Mouse (Mus musculus): Measurements from ENCODE around the gene Slc1a4. TPM values are rescaled to one million over a fixed set of nuclear protein-coding genes. Genes with fewer than 3 reads are reported as not detected.

The Slc1a4 gene
- polyA plus RNA-seq, 1 experiment from 2014 or later, result 24.8 TPM

DNA sequence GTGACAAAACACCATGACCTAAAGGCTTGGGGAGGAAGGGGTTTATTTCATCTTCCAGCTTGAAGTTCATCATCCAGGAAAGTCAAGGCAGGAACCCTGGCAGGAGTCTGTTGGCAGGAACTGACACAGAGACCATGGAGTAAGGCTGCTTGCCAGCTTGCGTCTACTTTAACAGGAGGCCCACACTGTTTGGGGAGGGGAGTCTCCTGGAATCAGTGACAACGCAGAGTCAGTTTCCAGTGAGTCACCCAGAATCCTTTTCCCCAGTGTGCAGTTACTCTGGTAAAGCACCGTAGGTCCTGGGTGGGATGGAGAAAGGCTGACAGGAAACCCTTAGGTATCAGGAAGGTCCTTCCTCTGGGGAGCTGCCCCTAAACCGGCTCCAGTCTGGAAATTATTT lies 77.7 kb downstream of the Slc1a4 start:
- Histone ChIP-seq H3K27me3 (replicated peaks; ENCODE audit: control insufficient read depth, insufficient read depth, low read length) (no peaks in the 10 kb centered on the region), H3K27ac (replicated peaks; ENCODE audit: low read depth, low read length) (no peak overlapping the region), H3K4me1 (ENCODE audit: control insufficient read depth, insufficient read depth, low read length) (0 out of 2 replicates have a peak, but pooled peaks cover 5% of the 10 kb centered on the region), H3K4me3 (ENCODE audit: low read depth, low read length) (no peak overlapping the region), H3K4me2 (ENCODE audit: low read depth, low read length) (no peak overlapping the region), H3K9me3 (ENCODE audit: control insufficient read depth, low read length) (no peaks in the 10 kb centered on the region), H3K36me3 (ENCODE audit: control insufficient read depth, insufficient read depth, low read length) (no peaks in the 10 kb centered on the region), H3K9ac (ENCODE audit: low read depth, low read length) (no peak overlapping the region)
- DNase-seq (ENCODE audit: low spot score) (no peak), ATAC-seq (ENCODE audit: low read depth) (no peak)
- WGBS, result 78% methylated on average over 4 of the region's 4 CpGs

DNA sequence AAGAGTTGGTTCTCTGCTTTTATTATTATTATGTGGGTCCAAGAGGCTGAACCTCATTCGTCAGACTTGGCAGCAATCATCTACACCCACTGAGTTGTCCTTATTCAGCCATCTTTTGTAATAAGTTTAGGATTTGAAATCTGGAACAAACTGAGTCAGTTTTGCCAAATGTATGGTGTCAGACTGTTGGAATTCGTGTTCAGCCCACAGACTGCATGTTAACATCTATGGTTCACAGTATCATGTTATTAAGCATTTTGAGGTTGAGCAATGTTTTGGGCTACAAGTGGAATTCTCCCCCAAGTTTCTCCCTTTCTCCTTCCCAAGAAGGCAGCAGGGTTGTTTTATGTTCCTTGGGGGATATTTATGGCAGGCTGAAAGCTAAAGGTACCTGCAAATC lies 79.4 kb downstream of the Slc1a4 start:
- Histone ChIP-seq H3K4me2 (ENCODE audit: low read depth, low read length) (no peak overlapping the region), H3K9me3 (ENCODE audit: control insufficient read depth, low read length) (no peaks in the 10 kb centered on the region), H3K9ac (ENCODE audit: low read depth, low read length) (no peak overlapping the region), H3K36me3 (ENCODE audit: control insufficient read depth, insufficient read depth, low read length) (no peaks in the 10 kb centered on the region), H3K4me3 (ENCODE audit: low read depth, low read length) (no peak overlapping the region), H3K4me1 (ENCODE audit: control insufficient read depth, insufficient read depth, low read length) (peaks cover 8% of the 10 kb centered on the region; the same call in 1 of the 2 replicates), H3K27ac (replicated peaks; ENCODE audit: low read depth, low read length) (no peak overlapping the region), H3K27me3 (replicated peaks; ENCODE audit: control insufficient read depth, insufficient read depth, low read length) (no peaks in the 10 kb centered on the region)
- no peak for ATAC-seq (ENCODE audit: low read depth)
- 67% methylated on average over 2 of the region's 2 CpGs for WGBS
- peak; percentile 38 for DNase-seq (ENCODE audit: low spot score)

Other genes starting within 250 kb of the Slc1a4 start
- gene Actr2, start 219.8 kb downstream of the Slc1a4 start, polyA plus RNA-seq (2014; fragmentation: Nextera tagmentation; extraction: Ambion mirVana), result 66.6 and 67.3 TPM in 2 replicates
- 237 and 249 TPM in 2 replicates for gene Rab1a, start 131.3 kb downstream of the Slc1a4 start, polyA plus RNA-seq (2014; fragmentation: Nextera tagmentation; extraction: Ambion mirVana)
- gene Cep68, start 83.3 kb downstream of the Slc1a4 start, polyA plus RNA-seq (2014; fragmentation: Nextera tagmentation; extraction: Ambion mirVana), result 27.9 and 32.5 TPM in 2 replicates
- 32.1 and 42.2 TPM in 2 replicates for gene Sertad2, start 210.5 kb upstream of the Slc1a4 start, polyA plus RNA-seq (2014; fragmentation: Nextera tagmentation; extraction: Ambion mirVana)

All from embryonic facial prominence, embryonic 14.5 days (tissue).